Mouse (Mus musculus) CH12.LX (cell line): ENCODE measurements around the gene Rnf214. TPM values are rescaled to one million over a fixed set of nuclear protein-coding genes. Genes with fewer than 3 reads are reported as not detected.

Experiments used
- DNase-seq: peaks from one replicate; pipeline ENCODE4 v3.0.0-alpha.2; 2013; ENCODE audit errors: extremely low read depth
- H3K27ac ChIP-seq: 2 replicates; pipeline ENCODE4 v1.5.1; 2012; ENCODE audit warnings: low read depth, mild to moderate bottlenecking, control low read depth, moderate library complexity; ENCODE audit not compliant: insufficient read depth
- H3K27me3 ChIP-seq: replicated peaks from 2 replicates; pipeline ENCODE3; 2012; ENCODE audit warnings: inconsistent platforms
- H3K36me3 ChIP-seq, 2 experiments: replicated peaks in 1 of 2; 2 replicates each; pipeline versions ENCODE3 to v1.6.1; 2012; ENCODE audit warnings: inconsistent platforms in 1 of 2, low read length in 1 of 2, mild to moderate bottlenecking in 1 of 2, mixed read lengths in 1 of 2, moderate library complexity in 1 of 2; ENCODE audit not compliant: control insufficient read depth in 1 of 2, insufficient read depth in 1 of 2
- H3K4me1 ChIP-seq, 2 experiments: 2 replicates each; pipeline ENCODE4 v1.6.1; 2012; ENCODE audit warnings: inconsistent platforms in 1 of 2, moderate library complexity in 1 of 2; ENCODE audit not compliant: insufficient read depth in 2 of 2, control insufficient read depth in 1 of 2
- H3K4me2 ChIP-seq: 2 replicates; pipeline ENCODE4 v1.6.1; 2012; ENCODE audit warnings: low read depth, mild to moderate bottlenecking, control low read depth; ENCODE audit not compliant: poor library complexity, insufficient read depth, severe bottlenecking
- H3K4me3 ChIP-seq, 3 experiments: fragments of 150-350 bp in 1 of 3; sonication (generic) in 1 of 3; replicated peaks in 1 of 3; 2 replicates each; pipeline versions ENCODE3 to v1.5.1; 2011 to 2012; ENCODE audit warnings: low read depth in 2 of 3, low read length in 2 of 3, mild to moderate bottlenecking in 2 of 3, moderate library complexity in 2 of 3, control low read depth in 1 of 3, improper control_type of control experiment in 1 of 3, inconsistent platforms in 1 of 3, mixed read lengths in 1 of 3; ENCODE audit not compliant: poor library complexity in 1 of 3
- H3K79me2 ChIP-seq: replicated peaks from 2 replicates; pipeline ENCODE4 v1.6.1; 2012; ENCODE audit warnings: mild to moderate bottlenecking, moderate library complexity; ENCODE audit not compliant: control insufficient read depth, poor library complexity, insufficient read depth, severe bottlenecking; ENCODE audit errors: extremely low read depth
- H3K9ac ChIP-seq: 2 replicates; pipeline ENCODE4 v1.6.1; 2012; ENCODE audit warnings: low read depth, mild to moderate bottlenecking, control low read depth, moderate library complexity; ENCODE audit not compliant: insufficient read depth
- H3K9me3 ChIP-seq: replicated peaks from 2 replicates; pipeline ENCODE3; 2012; ENCODE audit warnings: low read length, inconsistent platforms, mixed read lengths
- BHLHE40 ChIP-seq: IDR thresholded peaks from 2 replicates; pipeline ENCODE4 v1.6.1; 2011; ENCODE audit warnings: mild to moderate bottlenecking, low read depth, low read length, improper control_type of control experiment
- E2F4 ChIP-seq: IDR thresholded peaks from 2 replicates; pipeline ENCODE4 v1.6.1; 2011; ENCODE audit warnings: low read depth, low read length, improper control_type of control experiment; ENCODE audit not compliant: insufficient replicate concordance
- EP300 ChIP-seq: IDR thresholded peaks from 2 replicates; pipeline ENCODE4 v1.6.1; 2011; ENCODE audit warnings: low read length, improper control_type of control experiment
- HCFC1 ChIP-seq: IDR thresholded peaks from 2 replicates; pipeline ENCODE4 v1.6.1; 2012; ENCODE audit warnings: low read depth, mild to moderate bottlenecking, inconsistent platforms, low read length, improper control_type of control experiment
- IRF4 ChIP-seq: IDR thresholded peaks from 2 replicates; pipeline ENCODE4 v1.6.1; 2014; ENCODE audit warnings: low read depth, mild to moderate bottlenecking, inconsistent platforms, low read length, improper control_type of control experiment
- JUN ChIP-seq: IDR thresholded peaks from 2 replicates; pipeline ENCODE4 v1.6.1; 2011; ENCODE audit warnings: low read depth, mild to moderate bottlenecking, low read length, improper control_type of control experiment, moderate library complexity; ENCODE audit not compliant: insufficient read depth
- JUND ChIP-seq: conservative IDR thresholded peaks from 2 replicates; pipeline ENCODE4 v1.6.1; 2011; ENCODE audit warnings: low read depth, low read length, improper control_type of control experiment
- KAT2A ChIP-seq: IDR thresholded peaks from 2 replicates; pipeline ENCODE4 v1.6.1; 2012; ENCODE audit warnings: low read length, improper control_type of control experiment, inconsistent platforms; ENCODE audit not compliant: insufficient replicate concordance
- MAX ChIP-seq: IDR thresholded peaks from 2 replicates; pipeline ENCODE4 v1.6.1; 2011; ENCODE audit warnings: low read length, improper control_type of control experiment
- MEF2A ChIP-seq: IDR thresholded peaks from 2 replicates; pipeline ENCODE4 v1.6.1; 2014; ENCODE audit warnings: low read depth, mild to moderate bottlenecking, inconsistent platforms, low read length, improper control_type of control experiment, borderline replicate concordance
- MYC ChIP-seq: IDR thresholded peaks from 2 replicates; pipeline ENCODE4 v1.6.1; 2011; ENCODE audit warnings: low read depth, mild to moderate bottlenecking, improper control_type of control experiment, low read length
- NELFE ChIP-seq: IDR thresholded peaks from 2 replicates; pipeline ENCODE4 v1.6.1; 2011; ENCODE audit warnings: low read depth, low read length, improper control_type of control experiment
- NRF1 ChIP-seq: IDR thresholded peaks from 2 replicates; pipeline ENCODE4 v1.6.1; 2014; ENCODE audit warnings: low read depth, mild to moderate bottlenecking, inconsistent platforms, low read length, improper control_type of control experiment, moderate library complexity
- POLR2A ChIP-seq: IDR thresholded peaks from 2 replicates; pipeline ENCODE4 v1.6.1; 2011; ENCODE audit warnings: low read depth, mild to moderate bottlenecking, improper control_type of control experiment, low read length
- POLR2AphosphoS2 ChIP-seq: IDR thresholded peaks from 2 replicates; pipeline ENCODE4 v1.6.1; 2011; ENCODE audit warnings: low read depth, low read length, improper control_type of control experiment
- RAD21 ChIP-seq: IDR thresholded peaks from 2 replicates; pipeline ENCODE4 v1.6.1; 2011; ENCODE audit warnings: low read depth, mild to moderate bottlenecking, low read length, improper control_type of control experiment, moderate library complexity
- SIN3A ChIP-seq: IDR thresholded peaks from 2 replicates; pipeline ENCODE4 v1.6.1; 2012; ENCODE audit warnings: low read length, improper control_type of control experiment, inconsistent platforms
- TBP ChIP-seq: conservative IDR thresholded peaks from 2 replicates; pipeline ENCODE4 v1.6.1; 2011; ENCODE audit warnings: low read depth, low read length, improper control_type of control experiment
- UBTF ChIP-seq: IDR thresholded peaks from 2 replicates; pipeline ENCODE4 v1.6.1; 2012; ENCODE audit warnings: low read depth, mild to moderate bottlenecking, inconsistent platforms, low read length, improper control_type of control experiment, moderate library complexity
- USF1 ChIP-seq: IDR thresholded peaks from 2 replicates; pipeline ENCODE4 v1.6.1; 2014; ENCODE audit warnings: low read depth, mild to moderate bottlenecking, inconsistent platforms, low read length, improper control_type of control experiment
- dilution Hi-C: fragments of 300-500 bp; cut with MboI; formaldehyde crosslinking; loops from 2 replicates; pipeline ENCODE4 v1.14.3; 2020; ENCODE audit warnings: low sequenced_read_pairs; ENCODE audit not compliant: extremely low pct_unique_long_range_greater_than_20kb, extremely low pct_ligation_motif_present
- in situ Hi-C: fragments of 300-500 bp; cut with MboI; formaldehyde crosslinking; loops from 3 replicates; pipeline ENCODE4 v1.14.3; 2019; ENCODE audit warnings: low sequenced_read_pairs, low pct_ligation_motif_present, low pct_unique_long_range_greater_than_20kb, mixed read lengths
- polyA plus RNA-seq: library from polyadenylated mRNA; unstranded; fragments of >175 nt; gene quantifications from 2 replicates; pipeline ENCODE4 v1.2.1, GENCODE M21; 2012; ENCODE audit warnings: low read depth; ENCODE audit not compliant: insufficient read length
- total RNA-seq, 2 experiments: library from RNA; depleted of rRNA; stranded (reverse); fragments of 300-350 nt in 1 of 2; fragments of >200 nt in 1 of 2; gene quantifications; 2 replicates each; pipeline ENCODE4 v1.2.3; 2012 to 2014

Gene Rnf214
- total and polyA plus RNA-seq, 3 experiments = 4.4 to 16.1 (median 9.4) TPM

GRCm38 (mm10) chr9:45851330-45851729 is 55.4 kb downstream of the Rnf214 start:
- in situ Hi-C loops = no loop called here
- TF ChIP-seq JUND (no peak), EP300 (no peak), MEF2A (no peak), JUN (no peak)
- TF ChIP-seq, all 38 proteins: peak for 0
- H3K4me2 ChIP-seq = no peak overlapping the region
- no peaks in the 10 kb centered on the region for H3K27me3 ChIP-seq
- peaks cover 0 to 2% of the 10 kb centered on the region in 2 experiments for H3K36me3 ChIP-seq
- no peak for DNase-seq
- no peak overlapping the region for H3K4me3 ChIP-seq
- no peaks in the 10 kb centered on the region for H3K79me2 ChIP-seq
- no peaks in the 10 kb centered on the region for H3K9me3 ChIP-seq
- dilution Hi-C loops = no loop called here
- H3K9ac ChIP-seq = no peak overlapping the region
- H3K4me1 ChIP-seq = peaks cover 0 to 16% of the 10 kb centered on the region in 2 experiments; a peak in 2 of 4 replicates
- no peak overlapping the region for H3K27ac ChIP-seq

- Histone ChIP-seq H3K9ac (no peak overlapping the region), H3K36me3 (peaks cover 0 to 2% of the 10 kb centered on the region in 2 experiments), H3K4me3 (no peak overlapping the region), H3K4me2 (no peak overlapping the region), H3K4me1 (peaks cover 0 to 16% of the 10 kb centered on the region in 2 experiments; a peak in 2 of 4 replicates), H3K27me3 (no peaks in the 10 kb centered on the region), H3K9me3 (no peaks in the 10 kb centered on the region), H3K27ac (no peak overlapping the region), H3K79me2 (no peaks in the 10 kb centered on the region)
- DNase-seq = no peak
- TF ChIP-seq IRF4 (no peak), POLR2A (no peak), EP300 (no peak), NRF1 (no peak)
- dilution Hi-C loops (no loop called here), in situ Hi-C loops (no loop called here)
Observed at GRCm38 (mm10) chr9:45850528-45851155, 56.1 kb downstream of the Rnf214 start.

GRCm38 (mm10) chr9:45849528-45850408 is 56.9 kb downstream of the Rnf214 start:
- dilution Hi-C loops = no loop called here
- peaks cover 0 to 2% of the 10 kb centered on the region in 2 experiments for H3K36me3 ChIP-seq
- no peak overlapping the region for H3K4me3 ChIP-seq
- no peak for TF ChIP-seq KAT2A
- TF ChIP-seq E2F4 = no peak
- TF ChIP-seq SIN3A = no peak
- TF ChIP-seq MYC = no peak
- TF ChIP-seq MAX = no peak
- no peak for TF ChIP-seq RAD21
- no peak for TF ChIP-seq BHLHE40
- TF ChIP-seq NRF1 = no peak
- TF ChIP-seq JUND = no peak
- no peak for TF ChIP-seq NELFE
- TF ChIP-seq IRF4 = no peak
- TF ChIP-seq HCFC1 = no peak
- no peak for TF ChIP-seq UBTF
- TF ChIP-seq USF1 = no peak
- no peak for TF ChIP-seq POLR2AphosphoS2
- no peak for TF ChIP-seq TBP
- DNase-seq = no peak
- no peak overlapping the region for H3K27ac ChIP-seq
- no peak overlapping the region for H3K9ac ChIP-seq
- no peaks in the 10 kb centered on the region for H3K79me2 ChIP-seq
- in situ Hi-C loops = no loop called here
- H3K27me3 ChIP-seq = no peaks in the 10 kb centered on the region
- H3K4me1 ChIP-seq = peaks cover 0 to 16% of the 10 kb centered on the region in 2 experiments; a peak in 2 of 4 replicates
- no peak overlapping the region for H3K4me2 ChIP-seq
- H3K9me3 ChIP-seq = no peaks in the 10 kb centered on the region
